Mouse (Mus musculus) cortical plate, adult 2 months (tissue): ENCODE results near the gene Gm20532.

Experiments
- CTCF ChIP-seq: fragments of 200-500 bp; IDR thresholded peaks from 2 replicates; pipeline ENCODE4 v1.5.1; 2011; ENCODE audit warnings: mild to moderate bottlenecking, control low read depth, low read length; ENCODE audit not compliant: insufficient read depth; ENCODE audit errors: extremely low read depth
- POLR2A ChIP-seq: fragments of 200-500 bp; IDR thresholded peaks from 2 replicates; pipeline ENCODE4 v1.6.1; 2011; ENCODE audit warnings: mild to moderate bottlenecking, low read length, control low read depth; ENCODE audit not compliant: insufficient read depth; ENCODE audit errors: extremely low read depth

GRCm38 (mm10) chr2:26636325-26636635 is 49.8 kb downstream of the Gm20532 start:
- TF ChIP-seq CTCF (no peak), POLR2A (no peak)
